8 mouse cellular contexts compared by ENCODE assay signal in genomic region chr3:67568015-67568618, GRCm38 (mm10). TPM values are rescaled to one million over a fixed set of nuclear protein-coding genes. Genes with fewer than 3 reads are reported as not detected.
DNase-seq lines count a peak whose midpoint lies in the region; ATAC-seq and TF ChIP-seq lines count a peak whose summit lies in the region.

No protein-coding gene starts in this region.

- no peak overlapping the region for H3K9ac ChIP-seq in heart, embryonic 16.5 days (ENCODE audit: low read length)
- no peak overlapping the region for H3K9ac ChIP-seq in liver, embryonic 14.5 days (replicated peaks)
- no peak overlapping the region for H3K9ac ChIP-seq in neural tube, embryonic 11.5 days (ENCODE audit: low read length)
- no peak overlapping the region for H3K9ac ChIP-seq in stomach, postnatal 0 days (ENCODE audit: low read length)

- no peak for TF ChIP-seq EP300 in liver, embryonic 14.5 days (IDR thresholded peaks at IDR 0.05; ENCODE audit: low read depth)
- TF ChIP-seq EP300 in stomach, postnatal 0 days (optimal IDR thresholded peaks at IDR 0.05), result no peak

- peak; percentile 28 for DNase-seq in CD8-positive naive resting alpha-beta T cell, adult 2 months (ENCODE audit: low read depth in 2 of 2, low spot score in 2 of 2)
- DNase-seq in brain, embryonic 14.5 days (ENCODE audit: low read depth), result peak; percentile 82
- peak; percentile 67 for DNase-seq in forebrain, embryonic 10.5 days (ENCODE audit: extremely low spot score, low spot score)
- DNase-seq in kidney, postnatal 25 days, result peak; percentile 75 to 78
- peak; percentile 49 to 54 (median 51) for DNase-seq in liver, embryonic 14.5 days (ENCODE audit: low read depth in 3 of 3, low spot score in 3 of 3)
- peak; percentile 76 for DNase-seq in neural tube, embryonic 11.5 days (ENCODE audit: low spot score)
- peak; percentile 46 for DNase-seq in stomach, postnatal 0 days (ENCODE audit: low spot score)

- H3K9me3 ChIP-seq in forebrain, embryonic 10.5 days, result no peaks in the 10 kb centered on the region
- H3K9me3 ChIP-seq in heart, embryonic 16.5 days (replicated peaks; ENCODE audit: control insufficient read depth, low read length), result no peaks in the 10 kb centered on the region; the same call in 1 of the 2 replicates
- H3K9me3 ChIP-seq in liver, embryonic 14.5 days (ENCODE audit: control insufficient read depth, low read length), result no peaks in the 10 kb centered on the region
- H3K9me3 ChIP-seq in neural tube, embryonic 11.5 days (ENCODE audit: control insufficient read depth, low read length), result no peaks in the 10 kb centered on the region
- H3K9me3 ChIP-seq in stomach, postnatal 0 days (ENCODE audit: control insufficient read depth, low read length), result no peaks in the 10 kb centered on the region

- H3K27ac ChIP-seq in forebrain, embryonic 10.5 days, result no peak overlapping the region
- no peak overlapping the region for H3K27ac ChIP-seq in heart, embryonic 16.5 days (ENCODE audit: low read length)
- no peak overlapping the region for H3K27ac ChIP-seq in liver, embryonic 14.5 days
- no peak overlapping the region for H3K27ac ChIP-seq in neural tube, embryonic 11.5 days (ENCODE audit: low read depth, low read length)
- H3K27ac ChIP-seq in stomach, postnatal 0 days (replicated peaks), result no peak overlapping the region

- 25% methylated on average over 17 of the region's 17 CpGs for WGBS in forebrain, embryonic 10.5 days
- WGBS in heart, embryonic 16.5 days, result 14% methylated on average over 17 of the region's 17 CpGs
- 24% methylated on average over 17 of the region's 17 CpGs for whole genome bisulfite sequencing in liver, embryonic 14.5 days (ENCODE audit: insufficient replicate concordance)
- 32% methylated on average over 17 of the region's 17 CpGs for WGBS in neural tube, embryonic 11.5 days
- 27% methylated on average over 17 of the region's 17 CpGs for WGBS in stomach, postnatal 0 days

- TF ChIP-seq POLR2A in brain, embryonic 14.5 days (IDR thresholded peaks at IDR 0.05; ENCODE audit: borderline replicate concordance, extremely low read depth, insufficient read depth, insufficient read length, poor library complexity, severe bottlenecking), result no peak

- TF ChIP-seq CTCF in brain, embryonic 14.5 days (IDR thresholded peaks at IDR 0.05; ENCODE audit: borderline replicate concordance, extremely low read depth, insufficient read depth, insufficient read length), result peak; percentile 87
- TF ChIP-seq CTCF in liver, embryonic 14.5 days (IDR thresholded peaks at IDR 0.05; ENCODE audit: low read depth), result peak; percentile 90
- TF ChIP-seq CTCF in stomach, postnatal 0 days (IDR thresholded peaks at IDR 0.05; ENCODE audit: low read depth), result peak; percentile 85

- no peaks in the 10 kb centered on the region for H3K36me3 ChIP-seq in forebrain, embryonic 10.5 days (replicated peaks)
- no peaks in the 10 kb centered on the region for H3K36me3 ChIP-seq in heart, embryonic 16.5 days (ENCODE audit: control insufficient read depth, insufficient read depth)
- no peaks in the 10 kb centered on the region for H3K36me3 ChIP-seq in liver, embryonic 14.5 days (replicated peaks; ENCODE audit: control insufficient read depth, insufficient read depth, low read depth)
- H3K36me3 ChIP-seq in neural tube, embryonic 11.5 days (ENCODE audit: control insufficient read depth, insufficient read depth, low read length), result no peaks in the 10 kb centered on the region
- no peaks in the 10 kb centered on the region for H3K36me3 ChIP-seq in stomach, postnatal 0 days (ENCODE audit: control insufficient read depth, insufficient read depth, low read length)

- H3K27me3 ChIP-seq in forebrain, embryonic 10.5 days (ENCODE audit: poor library complexity, severe bottlenecking), result peaks cover 14% of the 10 kb centered on the region
- H3K27me3 ChIP-seq in heart, embryonic 16.5 days (ENCODE audit: control insufficient read depth, insufficient read depth, low read length), result peaks cover 4% of the 10 kb centered on the region
- no peaks in the 10 kb centered on the region for H3K27me3 ChIP-seq in liver, embryonic 14.5 days (ENCODE audit: control insufficient read depth, insufficient read depth, low read length)
- H3K27me3 ChIP-seq in neural tube, embryonic 11.5 days (ENCODE audit: control insufficient read depth, insufficient read depth, low read length), result no peaks in the 10 kb centered on the region
- no peaks in the 10 kb centered on the region for H3K27me3 ChIP-seq in stomach, postnatal 0 days (ENCODE audit: control insufficient read depth, insufficient read depth, low read length)

- H3K4me3 ChIP-seq in forebrain, embryonic 10.5 days, result peak overlapping the region; percentile 26; the same call in 1 of the 2 replicates
- H3K4me3 ChIP-seq in heart, embryonic 16.5 days (ENCODE audit: low read length), result no peak overlapping the region
- H3K4me3 ChIP-seq in liver, embryonic 14.5 days (ENCODE audit: insufficient read depth in 1 of 2, low read depth in 2 of 2, low read length in 2 of 2), result no peak overlapping the region
- no peak overlapping the region for H3K4me3 ChIP-seq in neural tube, embryonic 11.5 days (ENCODE audit: low read depth, low read length)
- no peak overlapping the region for H3K4me3 ChIP-seq in stomach, postnatal 0 days (ENCODE audit: low read depth, low read length)

- H3K4me2 ChIP-seq in heart, embryonic 16.5 days (ENCODE audit: low read depth, low read length), result peak overlapping the region; percentile 39; the same call in 1 of the 2 replicates
- H3K4me2 ChIP-seq in liver, embryonic 14.5 days (ENCODE audit: low read depth), result no peak overlapping the region
- no peak overlapping the region for H3K4me2 ChIP-seq in neural tube, embryonic 11.5 days (ENCODE audit: low read depth)
- H3K4me2 ChIP-seq in stomach, postnatal 0 days (replicated peaks; ENCODE audit: low read depth), result no peak overlapping the region

- H3K4me1 ChIP-seq in forebrain, embryonic 10.5 days, result no peaks in the 10 kb centered on the region
- H3K4me1 ChIP-seq in heart, embryonic 16.5 days (ENCODE audit: control insufficient read depth, insufficient read depth, low read length), result no peaks in the 10 kb centered on the region
- H3K4me1 ChIP-seq in liver, embryonic 14.5 days (replicated peaks; ENCODE audit: control insufficient read depth in 2 of 2, insufficient read depth in 2 of 2, low read length in 1 of 2), result peaks cover 8 to 24% of the 10 kb centered on the region in 2 experiments; a peak in 3 of 4 replicates
- H3K4me1 ChIP-seq in neural tube, embryonic 11.5 days (ENCODE audit: control insufficient read depth, insufficient read depth, low read length), result no peaks in the 10 kb centered on the region
- H3K4me1 ChIP-seq in stomach, postnatal 0 days (replicated peaks; ENCODE audit: control insufficient read depth, insufficient read depth), result no peaks in the 10 kb centered on the region

- ATAC-seq in heart, embryonic 16.5 days (replicated peaks; ENCODE audit: extremely low read depth, insufficient read depth, low FRiP score), result peak; percentile 92
- no peak for ATAC-seq in liver, embryonic 14.5 days (ENCODE audit: insufficient read depth)
- peak; percentile 69; the same call in 1 of the 2 replicates for ATAC-seq in neural tube, embryonic 11.5 days (ENCODE audit: insufficient read depth, low FRiP score, low TSS enrichment)
- ATAC-seq in stomach, postnatal 0 days (ENCODE audit: low FRiP score, low TSS enrichment), result peak; percentile 54; the same call in 1 of the 2 replicates

RNA-seq across cellular contexts. Expression of gene Mfsd1, which starts 14.4 kb away (rescaled TPM):
- 24.1 and 29.3 TPM in 2 replicates for polyA plus RNA-seq in brain, embryonic 14.5 days (2012; rRNA removed)
- polyA plus RNA-seq in forebrain, embryonic 10.5 days (2016; fragmentation: Nextera tagmentation; extraction: Ambion mirVana), result 56.4 and 57.1 TPM in 2 replicates
- 36.3 and 37.3 TPM in 2 replicates for polyA plus RNA-seq in heart, embryonic 16.5 days (2015; fragmentation: Nextera tagmentation; extraction: Ambion mirVana)
- 10.6 and 11.6 TPM in 2 replicates for polyA plus RNA-seq in liver, embryonic 14.5 days (2012; rRNA removed)
- polyA plus RNA-seq in liver, embryonic 14.5 days (2014; fragmentation: Nextera tagmentation; extraction: Ambion mirVana), result 25.9 and 29.4 TPM in 2 replicates
- polyA plus RNA-seq in neural tube, embryonic 11.5 days (2014; fragmentation: Nextera tagmentation; extraction: Ambion mirVana), result 64.9 and 67.5 TPM in 2 replicates
- 31.1 and 35.3 TPM in 2 replicates for polyA plus RNA-seq in stomach, postnatal 0 days (2015; fragmentation: Nextera tagmentation; extraction: Ambion mirVana)

RNA-seq across cellular contexts. Expression of gene Rarres1, which starts 52.8 kb away (rescaled TPM):
- 0.83 and 1.00 TPM in 2 replicates for polyA plus RNA-seq in brain, embryonic 14.5 days (2012; rRNA removed)
- 0.23 and 0.42 TPM in 2 replicates for polyA plus RNA-seq in forebrain, embryonic 10.5 days (2016; fragmentation: Nextera tagmentation; extraction: Ambion mirVana)
- 2.0 and 2.5 TPM in 2 replicates for polyA plus RNA-seq in heart, embryonic 16.5 days (2015; fragmentation: Nextera tagmentation; extraction: Ambion mirVana)
- 1.3 TPM in 2 replicates for polyA plus RNA-seq in liver, embryonic 14.5 days (2012; rRNA removed)
- polyA plus RNA-seq in liver, embryonic 14.5 days (2014; fragmentation: Nextera tagmentation; extraction: Ambion mirVana), result 1.5 and 2.2 TPM in 2 replicates
- polyA plus RNA-seq in neural tube, embryonic 11.5 days (2014; fragmentation: Nextera tagmentation; extraction: Ambion mirVana), result 0.84 and 1.0 TPM in 2 replicates
- 3.1 and 3.9 TPM in 2 replicates for polyA plus RNA-seq in stomach, postnatal 0 days (2015; fragmentation: Nextera tagmentation; extraction: Ambion mirVana)

Comparison
In these comparisons a context has a peak if more than half of its experiments do, and no peak if none do; other contexts are left out.
1. DNase-seq: peak in every context shown above with its lines; median percentile 82 in brain, embryonic 14.5 days; 76 in kidney, postnatal 25 days; 76 in neural tube, embryonic 11.5 days; 67 in forebrain, embryonic 10.5 days; 51 in liver, embryonic 14.5 days; 46 in stomach, postnatal 0 days; 28 in CD8-positive naive resting alpha-beta T cell, adult 2 months.